Mouse (Mus musculus) midbrain, embryonic 16.5 days (tissue): ENCODE measurements at regions not wholly inside any gene's neighbourhood (a gene's known extent, or its start where the extent isn't known, plus 50 kb on each side); places are given as distances from the start of the nearest gene placed in this dataset.

ENCODE experiments used
- ATAC-seq: fragments of 200-750 bp; cut with Nextera tagmentation; 2 replicates; pipeline ENCODE4 v1.8.0; 2017; ENCODE audit warnings: moderate TSS enrichment
- H3K27ac ChIP-seq: fragments of 300-500 bp; sonication (generic); 2 replicates; pipeline ENCODE4 v1.5.1; 2014; ENCODE audit warnings: mild to moderate bottlenecking, low read length, mixed read lengths
- H3K27me3 ChIP-seq: fragments of 300-500 bp; sonication (generic); 2 replicates; pipeline ENCODE4 v1.6.1; 2014; ENCODE audit warnings: low read depth, low read length, mixed read lengths; ENCODE audit not compliant: control insufficient read depth, insufficient read depth
- H3K36me3 ChIP-seq: fragments of 300-500 bp; sonication (generic); 2 replicates; pipeline ENCODE4 v1.6.1; 2014; ENCODE audit warnings: mild to moderate bottlenecking, low read length, moderate library complexity, mixed read lengths; ENCODE audit not compliant: control insufficient read depth, insufficient read depth
- H3K4me1 ChIP-seq: fragments of 300-500 bp; sonication (generic); 2 replicates; pipeline ENCODE4 v1.6.1; 2014; ENCODE audit warnings: mild to moderate bottlenecking, low read length, mixed read lengths; ENCODE audit not compliant: control insufficient read depth, insufficient read depth
- H3K4me2 ChIP-seq: fragments of 300-500 bp; sonication (generic); 2 replicates; pipeline ENCODE4 v1.6.1; 2014; ENCODE audit warnings: mild to moderate bottlenecking, low read length, mixed read lengths
- H3K4me3 ChIP-seq: fragments of 300-500 bp; sonication (generic); 2 replicates; pipeline ENCODE4 v1.5.1; 2014; ENCODE audit warnings: low read depth, mild to moderate bottlenecking, low read length, moderate library complexity, mixed read lengths
- H3K9ac ChIP-seq: fragments of 300-500 bp; sonication (generic); 2 replicates; pipeline ENCODE4 v1.6.1; 2014; ENCODE audit warnings: low read depth, low read length, mixed read lengths
- H3K9me3 ChIP-seq: fragments of 300-500 bp; sonication (generic); replicated peaks from 2 replicates; pipeline ENCODE4 v1.6.1; 2014; ENCODE audit warnings: mild to moderate bottlenecking, low read length, mixed read lengths; ENCODE audit not compliant: control insufficient read depth, poor library complexity, severe bottlenecking
- WGBS: fragments of 180-500 bp; shearing (Covaris S2); extraction: QIAGEN DNeasy Blood & Tissue Kit; methylation state at CpG from one replicate; pipeline ENCODE4 v1.1.7; 2014; 5-methylcytosine and 5-hydroxymethylcytosine counted together

GRCm38 (mm10) chr1:159148498-159149187 is 83.5 kb upstream of the Cop1 start:
- ATAC-seq = peak; percentile 91
- Histone ChIP-seq H3K4me1 (0 out of 2 replicates have a peak, but pooled peaks cover 2% of the 10 kb centered on the region), H3K4me3 (no peak overlapping the region), H3K36me3 (no peaks in the 10 kb centered on the region), H3K9ac (no peak overlapping the region), H3K4me2 (peak overlapping the region; percentile 4; the same call in 1 of the 2 replicates), H3K9me3 (no peaks in the 10 kb centered on the region), H3K27me3 (no peaks in the 10 kb centered on the region), H3K27ac (peak overlapping the region; percentile 47; the same call in 1 of the 2 replicates)
- WGBS = 51% methylated on average over 9 of the region's 9 CpGs

DNA sequence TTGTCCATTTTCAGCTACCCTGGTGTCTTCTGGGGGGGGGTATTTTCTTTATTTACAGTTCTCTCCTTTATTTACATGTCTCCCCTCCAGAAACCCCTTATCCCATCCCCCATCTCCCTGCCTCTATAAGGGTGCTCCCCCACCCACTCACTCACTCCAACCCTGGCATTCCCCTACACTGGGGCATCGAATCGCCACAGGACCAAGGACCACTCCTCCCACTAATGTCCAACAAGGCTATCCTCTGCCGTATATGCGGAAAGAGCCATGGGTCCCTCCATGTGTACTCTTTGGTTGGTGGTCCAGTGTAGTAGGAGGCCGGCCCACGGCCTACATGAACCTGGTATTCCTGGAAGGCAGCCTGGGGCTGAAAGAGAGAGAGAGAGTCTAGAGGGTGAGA is 82.9 kb upstream of the Cop1 start:
- H3K4me2 ChIP-seq = no peak overlapping the region
- ATAC-seq = peak; percentile 71
- no peaks in the 10 kb centered on the region for H3K9me3 ChIP-seq
- 88% methylated on average over 6 of the region's 6 CpGs for WGBS
- H3K27me3 ChIP-seq = no peaks in the 10 kb centered on the region
- no peaks in the 10 kb centered on the region for H3K36me3 ChIP-seq
- H3K4me1 ChIP-seq = 0 out of 2 replicates have a peak, but pooled peaks cover 2% of the 10 kb centered on the region
- H3K27ac ChIP-seq = peak overlapping the region; percentile 47; the same call in 1 of the 2 replicates
- H3K9ac ChIP-seq = no peak overlapping the region
- no peak overlapping the region for H3K4me3 ChIP-seq

DNA sequence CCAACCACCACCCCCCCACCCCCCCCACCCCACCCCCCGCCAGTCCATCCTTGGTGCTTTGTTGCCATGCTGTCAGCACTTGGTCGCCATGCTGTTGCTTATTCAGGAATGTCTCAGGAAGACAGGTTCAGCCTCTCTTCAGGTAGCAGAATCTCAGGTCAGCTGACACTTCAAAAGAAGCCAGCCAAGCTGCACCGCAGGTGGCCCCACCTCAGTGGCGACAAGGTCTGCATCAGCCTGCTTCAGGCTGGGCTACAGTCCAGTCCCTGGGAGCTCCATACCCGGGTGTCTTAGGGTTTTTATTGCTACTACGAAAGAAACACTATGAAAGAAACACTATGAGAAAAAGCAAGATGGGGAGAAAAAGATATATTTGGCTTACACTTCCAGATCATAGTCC is 82.4 kb upstream of the Cop1 start:
- H3K4me3 ChIP-seq = no peak overlapping the region
- H3K4me1 ChIP-seq = 0 out of 2 replicates have a peak, but pooled peaks cover 2% of the 10 kb centered on the region
- no peak for ATAC-seq
- H3K9me3 ChIP-seq = no peaks in the 10 kb centered on the region
- no peaks in the 10 kb centered on the region for H3K36me3 ChIP-seq
- no peak overlapping the region for H3K27ac ChIP-seq
- H3K4me2 ChIP-seq = no peak overlapping the region
- WGBS = 55% methylated on average over 6 of the region's 6 CpGs
- no peak overlapping the region for H3K9ac ChIP-seq
- H3K27me3 ChIP-seq = no peaks in the 10 kb centered on the region

DNA sequence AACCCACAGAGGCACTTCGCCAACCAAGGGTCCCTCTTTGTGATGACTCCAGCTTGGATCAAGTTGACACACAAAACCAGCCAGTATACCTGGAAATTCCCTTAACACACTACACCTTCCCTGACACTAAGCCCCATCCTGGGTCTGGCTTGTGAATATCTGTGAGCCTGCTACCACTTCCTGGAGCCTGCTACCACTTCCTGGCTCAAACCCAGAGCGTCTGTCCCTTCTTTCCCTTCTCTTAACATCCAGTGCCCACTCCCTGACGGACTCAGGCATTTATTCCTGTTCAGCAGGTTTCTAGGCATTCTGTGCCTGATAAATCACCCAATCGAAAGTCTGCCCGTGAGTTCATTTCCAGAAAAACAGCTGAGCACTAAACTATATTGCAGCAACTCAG is 81.8 kb upstream of the Cop1 start:
- no peak for ATAC-seq
- 89% methylated on average over 5 of the region's 5 CpGs for WGBS
- Histone ChIP-seq H3K9me3 (no peaks in the 10 kb centered on the region), H3K4me1 (0 out of 2 replicates have a peak, but pooled peaks cover 2% of the 10 kb centered on the region), H3K27me3 (no peaks in the 10 kb centered on the region), H3K9ac (no peak overlapping the region), H3K4me3 (no peak overlapping the region), H3K27ac (no peak overlapping the region), H3K36me3 (no peaks in the 10 kb centered on the region), H3K4me2 (no peak overlapping the region)

- 77% methylated on average over 3 of the region's 3 CpGs for WGBS
- Histone ChIP-seq H3K4me2 (no peak overlapping the region), H3K9ac (no peak overlapping the region), H3K4me1 (no peaks in the 10 kb centered on the region), H3K27ac (no peak overlapping the region), H3K4me3 (no peak overlapping the region), H3K27me3 (no peaks in the 10 kb centered on the region), H3K36me3 (no peaks in the 10 kb centered on the region), H3K9me3 (no peaks in the 10 kb centered on the region)
- ATAC-seq = no peak
Observed at GRCm38 (mm10) chr1:159156428-159156827, 75.7 kb upstream of the Cop1 start.

DNA sequence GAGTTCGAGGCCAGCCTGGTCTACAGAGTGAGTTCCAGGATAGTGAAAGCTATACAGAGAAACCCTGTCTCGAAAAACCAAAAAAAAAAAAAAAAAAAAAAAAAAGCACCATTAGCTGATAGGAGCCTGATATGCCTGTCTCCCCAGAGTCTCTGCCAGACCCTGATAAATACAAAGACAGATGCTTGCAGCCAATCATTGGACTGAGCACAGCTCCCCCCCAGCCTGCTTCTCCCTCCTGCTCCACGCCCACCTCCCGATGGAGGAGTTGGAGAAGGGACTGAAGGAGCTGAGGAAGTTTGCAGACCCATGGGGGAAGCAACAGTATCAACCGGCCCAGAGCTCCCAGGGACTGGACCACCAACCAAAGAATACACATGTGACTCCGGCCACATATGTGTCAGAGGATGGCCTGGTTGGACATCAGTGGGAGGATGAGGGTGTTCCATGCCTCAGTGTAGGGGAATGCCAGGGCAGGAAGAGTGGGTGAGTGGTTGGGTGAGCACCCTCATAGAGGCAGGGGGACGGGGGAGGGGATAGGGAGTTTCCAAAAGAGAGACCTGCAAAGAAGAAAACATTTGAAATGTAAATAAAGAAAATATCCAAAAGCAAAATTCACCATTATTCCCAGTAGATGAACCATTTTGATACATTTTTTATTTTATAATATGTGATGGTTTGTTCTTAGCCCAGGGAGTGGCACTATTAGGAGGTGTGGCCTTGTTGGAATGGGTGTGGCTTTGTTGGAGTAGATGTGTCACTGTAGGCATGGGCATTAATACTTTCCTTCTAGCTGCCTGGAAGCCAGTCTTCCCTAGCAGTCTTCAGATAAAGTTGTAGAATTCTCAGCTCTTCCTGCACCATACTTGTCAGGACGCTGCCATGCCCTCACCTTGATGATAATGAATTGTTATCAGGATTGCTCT is 71.8 kb upstream of the Cop1 start:
- WGBS = 92% methylated on average over 8 of the region's 8 CpGs
- H3K4me1 ChIP-seq = no peaks in the 10 kb centered on the region
- no peaks in the 10 kb centered on the region for H3K36me3 ChIP-seq
- ATAC-seq = no peak
- H3K9me3 ChIP-seq = no peaks in the 10 kb centered on the region
- no peak overlapping the region for H3K27ac ChIP-seq
- no peak overlapping the region for H3K4me2 ChIP-seq
- H3K4me3 ChIP-seq = no peak overlapping the region
- H3K27me3 ChIP-seq = no peaks in the 10 kb centered on the region
- H3K9ac ChIP-seq = no peak overlapping the region

DNA sequence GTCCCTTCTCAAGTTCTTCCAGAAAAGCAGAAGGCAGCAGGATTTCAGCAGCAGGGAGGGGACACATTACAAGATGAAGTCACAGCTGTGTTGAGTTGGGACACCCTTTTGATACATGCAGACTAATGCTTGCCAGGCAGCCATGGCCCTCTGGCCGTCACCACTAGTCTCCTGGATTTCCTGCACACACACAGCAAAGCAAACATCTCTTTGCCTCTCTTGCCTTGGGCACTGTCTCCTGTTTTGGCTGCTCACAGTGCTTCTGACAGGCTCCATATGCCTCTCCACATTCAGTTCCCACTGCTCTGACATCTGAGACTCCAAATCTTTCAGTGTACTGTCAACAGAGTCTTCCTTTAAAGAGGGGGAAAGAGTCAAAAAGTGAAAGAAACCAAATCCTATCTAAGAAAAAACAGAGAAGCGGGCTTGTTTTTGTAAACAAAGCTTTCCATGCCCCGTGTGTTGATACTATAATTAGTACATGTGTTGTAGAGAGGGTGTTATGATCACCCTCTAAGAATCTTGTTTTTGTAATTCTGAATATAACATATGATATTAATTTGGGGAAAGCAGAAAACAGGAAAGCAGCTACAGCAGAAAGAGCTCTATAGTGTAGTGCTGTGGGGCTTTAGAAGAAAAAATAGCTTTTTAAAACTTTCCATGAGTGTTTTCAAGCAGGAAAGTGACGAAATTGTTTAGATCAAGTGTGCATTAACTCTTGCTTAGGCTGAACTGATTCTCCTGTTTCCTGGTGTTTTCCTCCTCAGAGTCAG is 68.8 kb upstream of the Cop1 start:
- H3K9me3 ChIP-seq = no peaks in the 10 kb centered on the region
- H3K36me3 ChIP-seq = no peaks in the 10 kb centered on the region
- no peaks in the 10 kb centered on the region for H3K27me3 ChIP-seq
- H3K4me2 ChIP-seq = no peak overlapping the region
- WGBS = 76% methylated on average over 4 of the region's 4 CpGs
- no peak overlapping the region for H3K4me3 ChIP-seq
- no peak overlapping the region for H3K9ac ChIP-seq
- ATAC-seq = no peak
- no peaks in the 10 kb centered on the region for H3K4me1 ChIP-seq
- no peak overlapping the region for H3K27ac ChIP-seq

DNA sequence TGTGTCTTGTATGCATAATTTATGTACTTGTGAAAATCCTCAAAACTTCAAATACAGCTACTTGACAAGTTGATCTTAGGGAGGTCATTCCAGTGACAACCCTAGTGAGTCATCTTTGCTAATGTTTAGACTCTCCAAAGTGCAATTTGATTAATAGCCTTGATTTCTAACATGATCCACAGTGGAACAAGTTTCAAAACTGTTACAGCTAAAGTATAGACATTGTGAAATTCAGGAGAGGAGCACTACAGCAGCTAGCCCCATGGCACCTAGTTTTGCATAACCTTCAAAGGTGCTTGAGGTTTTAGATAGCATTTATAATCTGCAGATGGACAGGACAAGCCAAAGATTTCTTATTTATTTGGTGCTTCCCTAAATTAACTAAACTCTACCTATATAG is 50.1 kb upstream of the Cop1 start:
- Histone ChIP-seq H3K27me3 (no peaks in the 10 kb centered on the region), H3K36me3 (no peaks in the 10 kb centered on the region), H3K9me3 (no peaks in the 10 kb centered on the region), H3K9ac (no peak overlapping the region), H3K27ac (no peak overlapping the region), H3K4me2 (no peak overlapping the region), H3K4me3 (no peak overlapping the region), H3K4me1 (no peaks in the 10 kb centered on the region)
- no peak for ATAC-seq
